36 mouse cellular contexts compared by ENCODE assay signal in the genomic region with DNA sequence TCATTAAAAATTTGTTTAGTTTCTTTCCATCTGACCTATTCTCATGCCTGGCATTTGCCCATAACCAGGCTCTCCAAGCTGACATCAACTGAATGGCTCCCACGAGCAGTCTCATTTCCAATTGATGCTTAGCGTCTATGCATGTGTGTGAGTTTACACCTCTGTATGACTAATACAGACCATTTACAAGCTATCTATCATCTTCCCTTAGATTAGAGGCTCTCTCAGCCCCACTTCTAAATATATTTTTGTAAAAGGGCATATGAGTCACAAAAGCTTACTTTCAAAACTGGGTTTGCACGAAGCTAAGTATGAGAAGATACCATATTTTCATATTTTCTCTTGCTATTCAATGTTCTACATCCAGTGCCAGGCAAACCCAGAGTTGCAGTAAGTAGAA.
DNase-seq lines count a peak whose midpoint lies in the region; ATAC-seq and TF ChIP-seq lines count a peak whose summit lies in the region.
"Had no signal": no experiment of that assay in that cellular context is flagged by ENCODE, and none has a peak within 500 bp of the region (broad histone marks: within the 10 kb centered on the region; RNA-seq: fewer than 3 reads in every experiment).

No protein-coding gene starts in this region.

- no peak overlapping the region for H3K9ac ChIP-seq in forebrain, postnatal 0 days
- no peak overlapping the region for H3K9ac ChIP-seq in forebrain, embryonic 13.5 days
- H3K9ac ChIP-seq in midbrain, embryonic 11.5 days (ENCODE audit: low read length): no peak overlapping the region
- no peak overlapping the region for H3K9ac ChIP-seq in midbrain, postnatal 0 days (replicated peaks; ENCODE audit: low read length, poor library complexity, severe bottlenecking)
- H3K9ac ChIP-seq: embryonic facial prominence, embryonic 15.5 days; heart, embryonic 12.5 days; hindbrain, embryonic 13.5 days; limb, embryonic 15.5 days; liver, embryonic 13.5 days; midbrain, embryonic 13.5 days; neural tube, embryonic 15.5 days had no signal

- 79% methylated on average over 3 of the region's 3 CpGs for WGBS in forebrain, postnatal 0 days
- 87% methylated on average over 3 of the region's 3 CpGs for WGBS in forebrain, embryonic 13.5 days
- WGBS in midbrain, embryonic 11.5 days: 83% methylated on average over 3 of the region's 3 CpGs
- WGBS in midbrain, postnatal 0 days: 83% methylated on average over 3 of the region's 3 CpGs

- H3K36me3 ChIP-seq in forebrain, postnatal 0 days (ENCODE audit: insufficient read depth): peaks cover 16% of the 10 kb centered on the region
- H3K36me3 ChIP-seq in forebrain, embryonic 13.5 days (ENCODE audit: poor library complexity, severe bottlenecking): peaks cover 25% of the 10 kb centered on the region
- H3K36me3 ChIP-seq in midbrain, embryonic 11.5 days (ENCODE audit: control insufficient read depth, insufficient read depth, low read length): peaks cover 5% of the 10 kb centered on the region
- peaks cover 12% of the 10 kb centered on the region; the same call in 1 of the 2 replicates for H3K36me3 ChIP-seq in midbrain, postnatal 0 days (ENCODE audit: insufficient read depth, low read length)
- H3K36me3 ChIP-seq: limb, embryonic 10.5 days; limb, embryonic 15.5 days; liver, embryonic 13.5 days had no signal

- H3K4me2 ChIP-seq in forebrain, postnatal 0 days (ENCODE audit: low read depth): no peak overlapping the region
- H3K4me2 ChIP-seq in forebrain, embryonic 13.5 days: no peak overlapping the region
- no peak overlapping the region for H3K4me2 ChIP-seq in midbrain, embryonic 11.5 days
- no peak overlapping the region for H3K4me2 ChIP-seq in midbrain, postnatal 0 days (ENCODE audit: low read depth, low read length, poor library complexity, severe bottlenecking)
- H3K4me2 ChIP-seq: embryonic facial prominence, embryonic 15.5 days; heart, embryonic 12.5 days; hindbrain, embryonic 13.5 days; limb, embryonic 15.5 days; liver, embryonic 13.5 days; midbrain, embryonic 13.5 days; neural tube, embryonic 15.5 days had no signal

- H3K9me3 ChIP-seq in forebrain, postnatal 0 days (ENCODE audit: low read length): no peaks in the 10 kb centered on the region
- no peaks in the 10 kb centered on the region for H3K9me3 ChIP-seq in forebrain, embryonic 13.5 days (replicated peaks)
- no peaks in the 10 kb centered on the region for H3K9me3 ChIP-seq in midbrain, embryonic 11.5 days (ENCODE audit: control insufficient read depth, low read length)
- no peaks in the 10 kb centered on the region for H3K9me3 ChIP-seq in midbrain, postnatal 0 days (ENCODE audit: low read length)
- H3K9me3 ChIP-seq: embryonic facial prominence, embryonic 10.5 days; embryonic facial prominence, embryonic 15.5 days; forebrain, embryonic 10.5 days; heart, embryonic 12.5 days; hindbrain, embryonic 13.5 days; limb, embryonic 10.5 days; limb, embryonic 15.5 days; liver, embryonic 13.5 days; midbrain, embryonic 13.5 days; neural tube, embryonic 15.5 days had no signal

- peak; percentile 18; the same call in 1 of the 2 replicates for ATAC-seq in forebrain, postnatal 0 days
- no peak for ATAC-seq in forebrain, embryonic 13.5 days
- ATAC-seq in midbrain, embryonic 11.5 days (ENCODE audit: low FRiP score): no peak
- ATAC-seq in midbrain, postnatal 0 days (ENCODE audit: low FRiP score): no peak
- no peak for ATAC-seq in erythroblast, adult 5-6 weeks (replicated peaks; ENCODE audit: low FRiP score, poor library complexity, severe bottlenecking)
- ATAC-seq: forebrain, embryonic 16.5 days; intestine, embryonic 16.5 days; lung, postnatal 0 days; midbrain, embryonic 13.5 days had no signal

- no peak for DNase-seq in forebrain, postnatal 0 days
- peak; percentile 77 for DNase-seq in midbrain, embryonic 11.5 days (ENCODE audit: low spot score, missing footprints)
- DNase-seq in midbrain, postnatal 0 days (ENCODE audit: low spot score): no peak
- DNase-seq in fibroblast of lung, adult 2 months (ENCODE audit: low read depth): peak; percentile 26
- DNase-seq in MN1 (ENCODE audit: low spot score): no peak
- DNase-seq in c-Kit-positive CD71-positive TER-119-positive erythroid progenitor cells, embryonic 14.5 days (ENCODE audit: low spot score): no peak
- DNase-seq: adrenal gland, postnatal 14 days; cerebellum, adult 18-20 months; cerebellum, postnatal 10 days; gastrocnemius, postnatal 25 days; heart, adult 18-20 months; heart, postnatal 4 days; kidney, postnatal 14 days; liver, embryonic 13.5 days; lung, adult 18-20 months; lung, postnatal 4 days; right cerebral cortex, adult 18-20 months; right cerebral cortex, postnatal 4 days; thymus, adult 2 months; thymus, postnatal 36 days had no signal

- no peak overlapping the region for H3K27ac ChIP-seq in forebrain, postnatal 0 days (ENCODE audit: low read depth, low read length)
- H3K27ac ChIP-seq in forebrain, embryonic 13.5 days: no peak overlapping the region
- no peak overlapping the region for H3K27ac ChIP-seq in midbrain, embryonic 11.5 days (ENCODE audit: low read depth, low read length)
- no peak overlapping the region for H3K27ac ChIP-seq in midbrain, postnatal 0 days (ENCODE audit: low read depth, low read length)
- H3K27ac ChIP-seq: embryonic facial prominence, embryonic 10.5 days; embryonic facial prominence, embryonic 15.5 days; forebrain, embryonic 10.5 days; hindbrain, embryonic 13.5 days; limb, embryonic 10.5 days; limb, embryonic 15.5 days; liver, embryonic 13.5 days; midbrain, embryonic 13.5 days; neural tube, embryonic 15.5 days; stomach, postnatal 0 days had no signal

- no peak overlapping the region for H3K4me3 ChIP-seq in forebrain, postnatal 0 days (ENCODE audit: low read depth, low read length)
- no peak overlapping the region for H3K4me3 ChIP-seq in forebrain, embryonic 13.5 days
- H3K4me3 ChIP-seq in midbrain, embryonic 11.5 days (ENCODE audit: low read depth, low read length): no peak overlapping the region
- H3K4me3 ChIP-seq in midbrain, postnatal 0 days (ENCODE audit: low read depth, low read length): no peak overlapping the region
- H3K4me3 ChIP-seq: embryonic facial prominence, embryonic 10.5 days; embryonic facial prominence, embryonic 15.5 days; forebrain, embryonic 10.5 days; heart, embryonic 12.5 days; hindbrain, embryonic 13.5 days; limb, embryonic 10.5 days; limb, embryonic 15.5 days; liver, embryonic 13.5 days; megakaryocyte, embryonic 14.5 days; midbrain, embryonic 13.5 days; neural tube, embryonic 15.5 days had no signal

- TF ChIP-seq CTCF in forebrain, postnatal 0 days (IDR thresholded peaks at IDR 0.05; ENCODE audit: low read depth): no peak
- no peak for TF ChIP-seq CTCF in midbrain, postnatal 0 days (IDR thresholded peaks at IDR 0.05)

- H3K27me3 ChIP-seq in forebrain, postnatal 0 days (ENCODE audit: insufficient read depth, low read length): no peaks in the 10 kb centered on the region
- no peaks in the 10 kb centered on the region for H3K27me3 ChIP-seq in forebrain, embryonic 13.5 days
- no peaks in the 10 kb centered on the region for H3K27me3 ChIP-seq in midbrain, embryonic 11.5 days (ENCODE audit: control insufficient read depth, insufficient read depth, low read length)
- H3K27me3 ChIP-seq in midbrain, postnatal 0 days (ENCODE audit: insufficient read depth, low read length): no peaks in the 10 kb centered on the region
- H3K27me3 ChIP-seq: embryonic facial prominence, embryonic 15.5 days; heart, embryonic 12.5 days; hindbrain, embryonic 13.5 days; limb, embryonic 15.5 days; liver, embryonic 13.5 days; megakaryocyte, embryonic 14.5 days; midbrain, embryonic 13.5 days; neural tube, embryonic 15.5 days had no signal

- no peaks in the 10 kb centered on the region for H3K4me1 ChIP-seq in forebrain, postnatal 0 days (ENCODE audit: insufficient read depth)
- H3K4me1 ChIP-seq in forebrain, embryonic 13.5 days: no peaks in the 10 kb centered on the region
- no peaks in the 10 kb centered on the region for H3K4me1 ChIP-seq in midbrain, embryonic 11.5 days (ENCODE audit: control insufficient read depth, insufficient read depth, low read length)
- no peaks in the 10 kb centered on the region for H3K4me1 ChIP-seq in midbrain, postnatal 0 days (ENCODE audit: insufficient read depth, low read length)
- H3K4me1 ChIP-seq: embryonic facial prominence, embryonic 10.5 days; embryonic facial prominence, embryonic 15.5 days; forebrain, embryonic 10.5 days; heart, embryonic 12.5 days; hindbrain, embryonic 13.5 days; limb, embryonic 15.5 days; liver, embryonic 13.5 days; midbrain, embryonic 13.5 days; neural tube, embryonic 15.5 days had no signal

Comparison
In these comparisons a context has a peak if more than half of its experiments do, and no peak if none do; other contexts are left out.
1. DNase-seq: peak in midbrain, embryonic 11.5 days (single experiment) and fibroblast of lung, adult 2 months (single experiment); none in forebrain, postnatal 0 days (single experiment), midbrain, postnatal 0 days (single experiment), MN1 (single experiment) and c-Kit-positive CD71-positive TER-119-positive erythroid progenitor cells, embryonic 14.5 days (single experiment).